ENCODE assay signal across 16 mouse cellular contexts in the genomic region with DNA sequence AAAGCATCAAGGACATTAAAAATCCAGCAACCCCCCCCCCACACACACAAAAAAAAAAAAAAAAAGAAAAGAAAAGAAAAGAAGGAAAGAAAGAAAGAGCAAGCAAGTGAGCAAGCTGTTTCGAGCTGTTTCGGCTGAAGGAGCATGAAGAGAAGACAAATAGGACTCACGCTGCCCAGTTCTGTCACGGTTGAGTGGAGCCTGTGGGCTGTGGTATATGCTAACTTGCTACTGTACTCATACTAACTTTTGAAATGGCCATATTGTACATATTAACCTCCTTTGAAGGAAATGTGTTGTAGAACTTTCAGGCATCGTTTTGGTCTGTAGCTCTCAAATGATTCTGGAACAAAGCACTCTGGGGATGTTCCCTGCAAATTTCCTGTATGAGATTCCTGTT.
"Had no signal": no experiment of that assay in that cellular context is flagged by ENCODE, and none has a peak within 500 bp of the region (broad histone marks: within the 10 kb centered on the region; RNA-seq: fewer than 3 reads in every experiment).

No protein-coding gene starts in this region.

- H3K27me3 ChIP-seq: limb, embryonic 13.5 days; liver, embryonic 13.5 days; stomach, embryonic 15.5 days had no signal

- H3K27ac ChIP-seq: limb, embryonic 13.5 days; liver, embryonic 13.5 days; stomach, embryonic 15.5 days had no signal

- H3K9me3 ChIP-seq: limb, embryonic 13.5 days; liver, embryonic 13.5 days; stomach, embryonic 15.5 days had no signal

- H3K9ac ChIP-seq: limb, embryonic 13.5 days; liver, embryonic 13.5 days; stomach, embryonic 15.5 days had no signal

- H3K4me3 ChIP-seq: limb, embryonic 13.5 days; liver, embryonic 13.5 days; stomach, embryonic 15.5 days had no signal

- H3K36me3 ChIP-seq: limb, embryonic 13.5 days; liver, embryonic 13.5 days; stomach, embryonic 15.5 days had no signal

- H3K4me2 ChIP-seq: limb, embryonic 13.5 days; liver, embryonic 13.5 days; midbrain, embryonic 11.5 days; stomach, embryonic 15.5 days had no signal

- DNase-seq: kidney, adult 11 months; kidney, adult 9 months; kidney, postnatal 14 days; kidney, postnatal 4 days; left cerebral cortex, postnatal 4 days; liver, embryonic 13.5 days; lung, adult 2 months; lung, postnatal 14 days; lung, postnatal 4 days; midbrain, embryonic 14.5 days; right cerebral cortex, adult 18-20 months; right cerebral cortex, postnatal 14 days; thymus, postnatal 25 days had no signal

- H3K4me1 ChIP-seq: limb, embryonic 13.5 days; liver, embryonic 13.5 days; stomach, embryonic 15.5 days had no signal
